Mouse (Mus musculus): ENCODE measurements at regions not wholly inside any gene's neighbourhood (a gene's known extent, or its start where the extent isn't known, plus 50 kb on each side); places are given as distances from the start of the nearest gene placed in this dataset.

- TF ChIP-seq EP300 (IDR thresholded peaks at IDR 0.05; ENCODE audit: low read depth) (no peak), CTCF (IDR thresholded peaks at IDR 0.05; ENCODE audit: low read depth) (no peak)
These were observed 3802.3 kb upstream of the Gm7489 start for GRCm38 (mm10) chr15:50082428-50082827.
